Mouse (Mus musculus): ENCODE results near the gene Psmd2. TPM values are rescaled to one million over a fixed set of nuclear protein-coding genes. Genes with fewer than 3 reads are reported as not detected.

The Psmd2 gene
- polyA plus RNA-seq, 1 experiment = 227 TPM

DNA sequence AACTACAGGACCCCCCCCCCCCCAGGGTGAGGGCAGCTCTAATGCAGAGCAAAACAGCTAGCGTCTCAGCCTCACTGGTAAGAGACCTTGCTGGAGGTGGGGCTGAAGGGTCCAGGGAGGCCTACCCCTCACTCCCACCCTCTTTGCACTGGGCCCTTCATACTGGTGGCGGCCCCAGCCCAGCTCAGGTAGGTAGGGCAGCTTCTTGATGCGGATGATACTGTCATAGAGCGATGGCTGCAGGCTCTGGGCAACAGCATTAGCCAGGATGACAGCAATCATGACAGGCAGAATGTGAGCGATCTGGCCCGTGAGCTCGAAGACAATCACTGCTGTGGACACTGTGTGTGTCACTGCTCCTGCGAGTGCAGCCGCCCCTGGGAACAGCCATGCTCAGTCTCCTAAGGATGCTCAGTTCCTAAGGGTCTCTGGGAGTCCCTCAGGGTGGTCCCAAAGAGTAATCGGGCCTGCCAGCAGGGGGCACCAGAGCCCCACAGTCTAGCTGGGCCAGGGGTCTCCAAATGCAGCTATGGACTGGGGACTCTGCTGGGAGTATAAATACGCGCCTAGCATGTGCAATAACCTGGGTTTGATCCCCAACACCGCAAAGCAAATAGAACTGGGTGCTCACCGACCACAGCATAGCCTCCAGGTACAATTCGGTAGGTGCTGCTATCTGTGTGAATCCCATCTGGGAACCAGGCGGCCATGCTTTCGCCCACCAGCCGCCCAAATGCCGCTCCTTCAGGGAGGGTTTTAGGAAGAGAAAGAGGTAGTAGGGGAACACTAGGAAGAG lies 57.7 kb downstream of the Psmd2 start:
- Histone ChIP-seq H3K4me1 (ENCODE audit: control insufficient read depth, insufficient read depth, low read length) (no peaks in the 10 kb centered on the region), H3K27ac (ENCODE audit: control insufficient read depth, insufficient read depth, low read depth, low read length, poor library complexity) (no peak overlapping the region), H3K4me3 (replicated peaks; ENCODE audit: control insufficient read depth, low read depth, low read length) (no peak overlapping the region)
- 83% methylated on average over 19 of the region's 19 CpGs for WGBS
- no peak for TF ChIP-seq POLR2A (IDR thresholded peaks at IDR 0.05; ENCODE audit: borderline replicate concordance, control insufficient read depth, low read depth, low read length)
- TF ChIP-seq CTCF (IDR thresholded peaks at IDR 0.05; ENCODE audit: control insufficient read depth, insufficient read depth, low read length) = peak; percentile 59

DNA sequence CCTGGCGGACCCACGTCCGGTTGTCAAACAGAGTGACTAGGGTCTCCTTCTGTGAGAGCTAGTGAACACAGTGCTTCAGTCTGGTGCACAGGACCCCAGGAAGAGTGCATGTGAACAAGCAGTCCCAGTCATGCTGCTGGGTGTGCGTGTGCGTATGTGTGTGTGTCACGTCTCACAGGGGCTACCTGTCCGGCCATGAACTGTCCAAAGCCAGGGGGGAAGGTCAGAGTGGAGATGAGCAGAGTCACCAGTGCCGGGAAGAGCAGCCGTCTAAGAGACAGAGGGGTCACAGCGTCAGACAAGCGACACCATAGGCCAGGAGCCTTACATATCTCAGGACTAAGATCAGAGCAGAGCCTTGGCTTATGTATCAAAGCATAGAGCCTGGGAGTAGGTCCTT lies 58.9 kb downstream of the Psmd2 start:
- Histone ChIP-seq H3K27ac (ENCODE audit: control insufficient read depth, insufficient read depth, low read depth, low read length, poor library complexity) (no peak overlapping the region), H3K4me3 (replicated peaks; ENCODE audit: control insufficient read depth, low read depth, low read length) (no peak overlapping the region), H3K4me1 (ENCODE audit: control insufficient read depth, insufficient read depth, low read length) (no peaks in the 10 kb centered on the region)
- TF ChIP-seq CTCF (IDR thresholded peaks at IDR 0.05; ENCODE audit: control insufficient read depth, insufficient read depth, low read length) (no peak), POLR2A (IDR thresholded peaks at IDR 0.05; ENCODE audit: borderline replicate concordance, control insufficient read depth, low read depth, low read length) (no peak)
- 92% methylated on average over 11 of the region's 11 CpGs for WGBS

DNA sequence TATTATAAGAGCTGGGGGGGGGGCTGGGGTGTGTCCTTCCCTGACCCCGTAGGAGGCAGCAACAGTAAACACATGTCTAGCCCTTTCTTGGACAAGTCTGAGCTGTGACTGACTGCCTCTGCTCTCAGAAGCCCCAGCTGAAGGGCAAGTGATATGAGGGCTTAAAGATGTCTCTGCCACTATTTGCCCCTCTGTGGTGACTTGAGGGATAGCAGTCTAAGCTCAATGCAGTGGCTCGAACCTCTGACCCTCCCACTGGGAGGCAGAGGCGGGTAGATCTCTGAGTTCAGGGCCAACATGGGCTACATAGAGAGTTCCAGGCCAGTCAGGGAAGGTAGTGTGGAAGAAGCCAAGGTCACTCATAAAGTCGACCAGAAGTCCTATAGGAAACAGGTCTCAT lies 59.4 kb downstream of the Psmd2 start:
- H3K4me3 ChIP-seq (replicated peaks; ENCODE audit: control insufficient read depth, low read depth, low read length) = no peak overlapping the region
- no peaks in the 10 kb centered on the region for H3K4me1 ChIP-seq (ENCODE audit: control insufficient read depth, insufficient read depth, low read length)
- TF ChIP-seq CTCF (IDR thresholded peaks at IDR 0.05; ENCODE audit: control insufficient read depth, insufficient read depth, low read length) (no peak), POLR2A (IDR thresholded peaks at IDR 0.05; ENCODE audit: borderline replicate concordance, control insufficient read depth, low read depth, low read length) (no peak)
- no peak overlapping the region for H3K27ac ChIP-seq (ENCODE audit: control insufficient read depth, insufficient read depth, low read depth, low read length, poor library complexity)
- 59% methylated on average over 4 of the region's 4 CpGs for WGBS

DNA sequence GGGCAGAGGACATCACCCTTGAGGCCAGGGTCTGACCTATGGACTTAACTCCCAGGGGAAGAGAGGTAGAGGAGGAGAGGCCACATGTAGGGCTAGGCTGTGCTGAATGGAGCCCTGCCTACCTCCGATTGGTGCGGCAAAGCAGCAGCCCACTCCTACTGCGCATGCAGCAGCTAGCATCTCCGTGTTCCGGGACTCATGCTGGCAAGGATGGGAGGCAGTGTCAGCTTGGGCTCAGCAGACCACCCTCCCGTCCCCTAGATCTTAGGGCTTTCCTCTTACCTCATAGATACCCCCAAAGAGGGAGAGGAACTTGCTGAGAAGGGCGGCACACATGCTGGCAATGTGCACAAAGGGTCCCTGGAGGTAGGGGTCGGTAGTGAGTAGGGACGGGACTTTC lies 60.7 kb downstream of the Psmd2 start:
- H3K4me1 ChIP-seq (ENCODE audit: control insufficient read depth, insufficient read depth, low read length) = no peaks in the 10 kb centered on the region
- WGBS = 88% methylated on average over 9 of the region's 9 CpGs
- H3K27ac ChIP-seq (ENCODE audit: control insufficient read depth, insufficient read depth, low read depth, low read length, poor library complexity) = no peak overlapping the region
- H3K4me3 ChIP-seq (replicated peaks; ENCODE audit: control insufficient read depth, low read depth, low read length) = no peak overlapping the region
- no peak for TF ChIP-seq CTCF (IDR thresholded peaks at IDR 0.05; ENCODE audit: control insufficient read depth, insufficient read depth, low read length)
- no peak for TF ChIP-seq POLR2A (IDR thresholded peaks at IDR 0.05; ENCODE audit: borderline replicate concordance, control insufficient read depth, low read depth, low read length)

DNA sequence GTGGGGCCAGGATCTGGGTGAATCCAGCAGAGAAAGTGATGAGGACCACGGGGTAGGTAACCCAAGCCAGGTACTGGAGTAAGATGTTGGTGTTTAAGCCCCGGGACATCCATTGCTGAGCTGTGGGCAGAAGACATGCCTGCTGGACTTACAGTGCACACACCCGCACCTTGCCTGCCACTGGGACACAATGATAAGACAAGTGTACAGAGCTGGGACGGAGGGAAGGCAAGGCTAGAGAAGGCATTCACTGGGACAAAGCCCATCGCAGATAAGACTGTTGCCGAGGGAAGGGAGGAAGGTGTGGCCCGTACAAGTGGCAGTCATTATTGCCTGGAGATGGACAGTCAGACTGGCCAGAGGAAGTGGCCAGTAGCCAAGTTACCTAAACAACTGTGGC lies 61.4 kb downstream of the Psmd2 start:
- Histone ChIP-seq H3K27ac (ENCODE audit: control insufficient read depth, insufficient read depth, low read depth, low read length, poor library complexity) (0 out of 2 replicates have a peak overlapping the region, but pooled peaks have one; percentile 5), H3K4me3 (replicated peaks; ENCODE audit: control insufficient read depth, low read depth, low read length) (no peak overlapping the region), H3K4me1 (ENCODE audit: control insufficient read depth, insufficient read depth, low read length) (no peaks in the 10 kb centered on the region)
- 64% methylated on average over 7 of the region's 7 CpGs for WGBS
- TF ChIP-seq CTCF (IDR thresholded peaks at IDR 0.05; ENCODE audit: control insufficient read depth, insufficient read depth, low read length) (no peak), POLR2A (IDR thresholded peaks at IDR 0.05; ENCODE audit: borderline replicate concordance, control insufficient read depth, low read depth, low read length) (no peak)

Other genes starting within 250 kb of the Psmd2 start
- 32.1 and 71.4 TPM in 2 replicates for gene Abcc5, start 225.3 kb upstream of the Psmd2 start, polyA plus RNA-seq (2011; ENCODE audit: insufficient read depth, insufficient read length, low replicate concordance, missing spikeins)
- gene Eif2b5, start 152.8 kb upstream of the Psmd2 start, polyA plus RNA-seq (2011; ENCODE audit: insufficient read depth, insufficient read length, low replicate concordance, missing spikeins) = 38.0 and 64.7 TPM in 2 replicates
- 12.1 and 19.5 TPM in 2 replicates for gene Dvl3, start 134.7 kb upstream of the Psmd2 start, polyA plus RNA-seq (2011; ENCODE audit: insufficient read depth, insufficient read length, low replicate concordance, missing spikeins)
- 117 and 135 TPM in 2 replicates for gene Ap2m1, start 116.2 kb upstream of the Psmd2 start, polyA plus RNA-seq (2011; ENCODE audit: insufficient read depth, insufficient read length, low replicate concordance, missing spikeins)
- 30.4 and 53.5 TPM in 2 replicates for gene Abcf3, start 103.1 kb upstream of the Psmd2 start, polyA plus RNA-seq (2011; ENCODE audit: insufficient read depth, insufficient read length, low replicate concordance, missing spikeins)
- not detected in 2 replicates for gene Vwa5b2, start 62.2 kb upstream of the Psmd2 start, polyA plus RNA-seq (2011; ENCODE audit: insufficient read depth, insufficient read length, low replicate concordance, missing spikeins)
- 1.1 and 4.3 TPM in 2 replicates for gene Eef1akmt4, start 40.1 kb upstream of the Psmd2 start, polyA plus RNA-seq (2011; ENCODE audit: insufficient read depth, insufficient read length, low replicate concordance, missing spikeins)
- not detected in 2 replicates for gene Gm49333, start 40.0 kb upstream of the Psmd2 start, polyA plus RNA-seq (2011; ENCODE audit: insufficient read depth, insufficient read length, low replicate concordance, missing spikeins)
- gene Alg3, start 39.9 kb upstream of the Psmd2 start, polyA plus RNA-seq (2011; ENCODE audit: insufficient read depth, insufficient read length, low replicate concordance, missing spikeins) = 7.5 and 11.3 TPM in 2 replicates
- gene Camk2n2, start 30.4 kb upstream of the Psmd2 start, polyA plus RNA-seq (2011; ENCODE audit: insufficient read depth, insufficient read length, low replicate concordance, missing spikeins) = 1.3 TPM in 1 of 2 replicates, not detected in the other
- not detected in 2 replicates for gene Ece2, start 21.8 kb upstream of the Psmd2 start, polyA plus RNA-seq (2011; ENCODE audit: insufficient read depth, insufficient read length, low replicate concordance, missing spikeins)
- gene Eif4g1, start 16.7 kb downstream of the Psmd2 start, polyA plus RNA-seq (2011; ENCODE audit: insufficient read depth, insufficient read length, low replicate concordance, missing spikeins) = 90.4 and 125 TPM in 2 replicates
- 3.7 and 7.0 TPM in 2 replicates for gene Fam131a, start 41.6 kb downstream of the Psmd2 start, polyA plus RNA-seq (2011; ENCODE audit: insufficient read depth, insufficient read length, low replicate concordance, missing spikeins)
- 31.6 and 50.1 TPM in 2 replicates for gene Polr2h, start 66.0 kb downstream of the Psmd2 start, polyA plus RNA-seq (2011; ENCODE audit: insufficient read depth, insufficient read length, low replicate concordance, missing spikeins)
- gene Clcn2, start 66.1 kb downstream of the Psmd2 start, polyA plus RNA-seq (2011; ENCODE audit: insufficient read depth, insufficient read length, low replicate concordance, missing spikeins) = 12.8 and 23.1 TPM in 2 replicates
- 0.36 TPM in 1 of 2 replicates, not detected in the other for gene Chrd, start 81.5 kb downstream of the Psmd2 start, polyA plus RNA-seq (2011; ENCODE audit: insufficient read depth, insufficient read length, low replicate concordance, missing spikeins)
- gene Thpo, start 82.9 kb downstream of the Psmd2 start, polyA plus RNA-seq (2011; ENCODE audit: insufficient read depth, insufficient read length, low replicate concordance, missing spikeins) = not detected in 2 replicates